In the genomic region with DNA sequence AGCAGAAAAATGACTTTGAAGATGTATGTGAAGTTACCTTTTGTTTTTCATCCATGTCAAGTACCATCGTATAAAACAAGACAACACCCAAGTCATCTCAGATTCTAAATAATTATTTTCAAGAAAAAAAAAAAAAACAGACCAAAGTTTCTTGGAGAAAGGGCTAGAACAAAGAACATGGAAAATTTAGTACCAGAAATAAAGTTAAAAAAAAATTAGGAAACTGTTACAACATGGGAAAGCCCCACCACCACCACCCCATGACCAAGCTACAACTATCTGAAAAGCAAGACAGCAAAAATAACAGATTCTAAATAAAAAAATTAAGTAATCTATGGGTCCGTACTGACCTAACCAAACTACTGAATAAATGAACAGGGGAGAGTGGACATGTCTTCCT, we compare ENCODE assay signal across 30 mouse cellular contexts.
"Had no signal": no experiment of that assay in that cellular context is flagged by ENCODE, and none has a peak within 500 bp of the region (broad histone marks: within the 10 kb centered on the region; RNA-seq: fewer than 3 reads in every experiment).

No protein-coding gene starts in this region.

- H3K4me1 ChIP-seq: limb, embryonic 10.5 days; limb, embryonic 15.5 days; liver, embryonic 13.5 days had no signal

- H3K4me3 ChIP-seq: limb, embryonic 10.5 days; limb, embryonic 12.5 days; limb, embryonic 13.5 days; limb, embryonic 15.5 days; liver, embryonic 12.5 days; liver, embryonic 13.5 days; liver, embryonic 15.5 days; lung, embryonic 15.5 days; megakaryocyte, embryonic 14.5 days; midbrain, embryonic 10.5 days; midbrain, embryonic 12.5 days; midbrain, embryonic 13.5 days; midbrain, embryonic 15.5 days; myocyte; neural tube, embryonic 12.5 days had no signal

- DNase-seq: left cerebral cortex, postnatal 4 days; liver; liver, embryonic 13.5 days; liver, postnatal 0 days; lung, adult 18-20 months; lung, adult 2 months; lung, embryonic 14.5 days; lung, postnatal 10 days; lung, postnatal 14 days; lung, postnatal 36 days; lung, postnatal 4 days; midbrain, embryonic 14.5 days had no signal

- H3K27ac ChIP-seq: limb, embryonic 10.5 days; limb, embryonic 12.5 days; limb, embryonic 13.5 days; limb, embryonic 15.5 days; liver, embryonic 12.5 days; liver, embryonic 13.5 days; liver, embryonic 14.5 days; liver, embryonic 15.5 days; lung, embryonic 15.5 days; macrophage; midbrain, embryonic 10.5 days; midbrain, embryonic 12.5 days; midbrain, embryonic 13.5 days; midbrain, embryonic 15.5 days; neural tube, embryonic 12.5 days had no signal

- H3K4me2 ChIP-seq: limb, embryonic 12.5 days; limb, embryonic 13.5 days; limb, embryonic 15.5 days; liver, embryonic 11.5 days; liver, embryonic 12.5 days; liver, embryonic 13.5 days; liver, embryonic 15.5 days; lung, embryonic 14.5 days; lung, embryonic 15.5 days; midbrain, embryonic 11.5 days; midbrain, embryonic 12.5 days; midbrain, embryonic 13.5 days; midbrain, embryonic 15.5 days; neural tube, embryonic 12.5 days had no signal

- H3K9me3 ChIP-seq: limb, embryonic 10.5 days; limb, embryonic 12.5 days; limb, embryonic 13.5 days; limb, embryonic 15.5 days; liver, embryonic 12.5 days; liver, embryonic 15.5 days; megakaryocyte, embryonic 14.5 days; midbrain, embryonic 13.5 days; midbrain, embryonic 15.5 days; neural tube, embryonic 12.5 days had no signal

- H3K36me3 ChIP-seq: limb, embryonic 12.5 days; limb, embryonic 13.5 days; limb, embryonic 15.5 days; liver, embryonic 12.5 days; liver, embryonic 13.5 days; liver, embryonic 15.5 days; lung, embryonic 15.5 days; midbrain, embryonic 15.5 days had no signal

- H3K9ac ChIP-seq: limb, embryonic 12.5 days; limb, embryonic 13.5 days; limb, embryonic 15.5 days; liver, embryonic 12.5 days; liver, embryonic 13.5 days; liver, embryonic 14.5 days; liver, embryonic 15.5 days; liver, postnatal 0 days; lung, embryonic 14.5 days; lung, embryonic 15.5 days; midbrain, embryonic 12.5 days; midbrain, embryonic 13.5 days; midbrain, embryonic 15.5 days; neural tube, embryonic 12.5 days had no signal

- H3K27me3 ChIP-seq: limb, embryonic 12.5 days; limb, embryonic 13.5 days; limb, embryonic 15.5 days; liver, embryonic 12.5 days; liver, embryonic 13.5 days; liver, embryonic 15.5 days; lung, embryonic 15.5 days; megakaryocyte, embryonic 14.5 days; midbrain, embryonic 12.5 days; midbrain, embryonic 13.5 days; midbrain, embryonic 15.5 days; neural tube, embryonic 12.5 days had no signal
